ENCODE assay signal across 8 mouse cellular contexts in genomic region chr10:77417240-77418102, GRCm38 (mm10). TPM values are rescaled to one million over a fixed set of nuclear protein-coding genes. Genes with fewer than 3 reads are reported as not detected.
DNase-seq lines count a peak whose midpoint lies in the region; ATAC-seq and TF ChIP-seq lines count a peak whose summit lies in the region.

No protein-coding gene starts in this region.

- 0 out of 2 replicates have a peak overlapping the region, but pooled peaks have one; percentile 6 for H3K27ac ChIP-seq in lung, embryonic 14.5 days (ENCODE audit: low read depth)
- H3K27ac ChIP-seq in embryonic facial prominence, embryonic 13.5 days = no peak overlapping the region
- H3K27ac ChIP-seq in liver, postnatal 0 days (ENCODE audit: low read depth) = no peak overlapping the region

- peak overlapping the region; percentile 79 for H3K4me3 ChIP-seq in lung, embryonic 14.5 days (ENCODE audit: low read depth, low read length)
- H3K4me3 ChIP-seq in embryonic facial prominence, embryonic 13.5 days = peak overlapping the region; percentile 78
- peak overlapping the region; percentile 73 for H3K4me3 ChIP-seq in liver, postnatal 0 days (ENCODE audit: low read depth, low read length)

- no peaks in the 10 kb centered on the region for H3K36me3 ChIP-seq in lung, embryonic 14.5 days (ENCODE audit: insufficient read depth)
- H3K36me3 ChIP-seq in embryonic facial prominence, embryonic 13.5 days = no peaks in the 10 kb centered on the region
- no peaks in the 10 kb centered on the region for H3K36me3 ChIP-seq in liver, postnatal 0 days (replicated peaks; ENCODE audit: insufficient read depth, low read length)

- H3K4me2 ChIP-seq in lung, embryonic 14.5 days = peak overlapping the region; percentile 89
- peak overlapping the region; percentile 98 for H3K4me2 ChIP-seq in embryonic facial prominence, embryonic 13.5 days
- peak overlapping the region; percentile 97 for H3K4me2 ChIP-seq in liver, postnatal 0 days (ENCODE audit: low read depth, low read length)

- DNase-seq in lung, embryonic 14.5 days = peak; percentile 48
- no peak for DNase-seq in lung, postnatal 14 days
- peak; percentile 54 for DNase-seq in adrenal gland, postnatal 14 days
- DNase-seq in liver, postnatal 0 days = peak; percentile 18
- DNase-seq in right cerebral cortex, postnatal 25 days = peak; percentile 53
- DNase-seq in layer of hippocampus, adult 9-10 months (ENCODE audit: low spot score) = no peak

- under 1% methylated on average over 63 of the region's 70 CpGs for WGBS in lung, embryonic 14.5 days
- WGBS in embryonic facial prominence, embryonic 13.5 days = under 1% methylated on average over 50 of the region's 70 CpGs
- WGBS in liver, postnatal 0 days (ENCODE audit: insufficient replicate concordance) = under 1% methylated on average over 67 of the region's 70 CpGs

- no peak for TF ChIP-seq CTCF in lung, embryonic 14.5 days (IDR thresholded peaks at IDR 0.05; ENCODE audit: low read depth)
- TF ChIP-seq CTCF in liver, postnatal 0 days (IDR thresholded peaks at IDR 0.05; ENCODE audit: low read depth) = no peak

- H3K4me1 ChIP-seq in lung, embryonic 14.5 days (ENCODE audit: insufficient read depth) = no peaks in the 10 kb centered on the region; the same call in 1 of the 2 replicates
- peaks cover 16% of the 10 kb centered on the region for H3K4me1 ChIP-seq in embryonic facial prominence, embryonic 13.5 days
- H3K4me1 ChIP-seq in liver, postnatal 0 days (ENCODE audit: insufficient read depth) = peaks cover 14% of the 10 kb centered on the region

- no peak for TF ChIP-seq EP300 in liver, postnatal 0 days (IDR thresholded peaks at IDR 0.05; ENCODE audit: low read depth)

- peak overlapping the region; percentile 68 for H3K9ac ChIP-seq in lung, embryonic 14.5 days
- peak overlapping the region; percentile 80 for H3K9ac ChIP-seq in embryonic facial prominence, embryonic 13.5 days
- H3K9ac ChIP-seq in liver, postnatal 0 days (replicated peaks) = peak overlapping the region; percentile 62

- peaks cover 15% of the 10 kb centered on the region; the same call in 1 of the 2 replicates for H3K27me3 ChIP-seq in lung, embryonic 14.5 days (ENCODE audit: insufficient read depth, low read length)
- H3K27me3 ChIP-seq in embryonic facial prominence, embryonic 13.5 days = peaks cover 24% of the 10 kb centered on the region
- peaks cover 22% of the 10 kb centered on the region for H3K27me3 ChIP-seq in liver, postnatal 0 days (ENCODE audit: insufficient read depth, low read length)

- no peaks in the 10 kb centered on the region for H3K9me3 ChIP-seq in lung, embryonic 14.5 days (ENCODE audit: low read depth, low read length)
- no peaks in the 10 kb centered on the region for H3K9me3 ChIP-seq in embryonic facial prominence, embryonic 13.5 days
- no peaks in the 10 kb centered on the region for H3K9me3 ChIP-seq in liver, postnatal 0 days (ENCODE audit: low read length)

- peak; percentile 79 for ATAC-seq in lung, embryonic 14.5 days (ENCODE audit: insufficient read depth)
- ATAC-seq in embryonic facial prominence, embryonic 13.5 days (ENCODE audit: insufficient number of reproducible peaks, insufficient read depth, low FRiP score, low TSS enrichment, low read depth) = peak; percentile 57
- ATAC-seq in hematopoietic stem cell, adult 5-6 weeks (replicated peaks in 1 of 2; ENCODE audit: insufficient read depth in 1 of 2, low FRiP score in 2 of 2, low TSS enrichment in 1 of 2, low read depth in 1 of 2, poor library complexity in 2 of 2, severe bottlenecking in 2 of 2) = peak; percentile 30 to 31; a peak in 2 of 4 replicates
- peak; percentile 53 for ATAC-seq in liver, postnatal 0 days

RNA-seq across cellular contexts. Expression of gene Adarb1, which starts 0.6 kb away (rescaled TPM):
- polyA plus RNA-seq in lung, embryonic 14.5 days (2014; fragmentation: Nextera tagmentation; extraction: Ambion mirVana) = 38.9 and 49.1 TPM in 2 replicates
- total RNA-seq in adrenal gland, postnatal 14 days (2021) = 21.9 and 28.4 TPM in 2 replicates
- 4.4 and 6.4 TPM in 2 replicates for polyA plus RNA-seq in embryonic facial prominence, embryonic 13.5 days (2015; fragmentation: Nextera tagmentation; extraction: Ambion mirVana)
- total RNA-seq in hematopoietic stem cell, adult 5-6 weeks (2017) = 4.4 and 8.9 TPM in 2 replicates
- 1.8 TPM in 2 replicates for polyA plus RNA-seq in liver, postnatal 0 days (2015; fragmentation: Nextera tagmentation; extraction: Ambion mirVana)

Comparison
In these comparisons a context has a peak if more than half of its experiments do, and no peak if none do; other contexts are left out.
1. DNase-seq: peak in lung, embryonic 14.5 days (single experiment), adrenal gland, postnatal 14 days (single experiment), liver, postnatal 0 days (single experiment) and right cerebral cortex, postnatal 25 days (single experiment); none in lung, postnatal 14 days (single experiment) and layer of hippocampus, adult 9-10 months (single experiment).
2. Peak in every context shown above with its lines, with median percentiles within 50 percentile points of each other: ATAC-seq, H3K4me2 ChIP-seq, H3K4me3 ChIP-seq and H3K9ac ChIP-seq.